Mouse (Mus musculus) ovary, adult 18-20 months (tissue): Measurements from ENCODE around the gene Gm6370.
"Not testable (repeated sequence)": the region's sequence is repeated elsewhere in the genome, so short reads cannot be mapped to it uniquely, and the experiment has no call there.

Source experiments
- DNase-seq: peaks from one replicate; pipeline ENCODE4 v3.0.0; 2022; ENCODE audit warnings: low spot score, mixed read lengths

Gm6370 gene

DNA sequence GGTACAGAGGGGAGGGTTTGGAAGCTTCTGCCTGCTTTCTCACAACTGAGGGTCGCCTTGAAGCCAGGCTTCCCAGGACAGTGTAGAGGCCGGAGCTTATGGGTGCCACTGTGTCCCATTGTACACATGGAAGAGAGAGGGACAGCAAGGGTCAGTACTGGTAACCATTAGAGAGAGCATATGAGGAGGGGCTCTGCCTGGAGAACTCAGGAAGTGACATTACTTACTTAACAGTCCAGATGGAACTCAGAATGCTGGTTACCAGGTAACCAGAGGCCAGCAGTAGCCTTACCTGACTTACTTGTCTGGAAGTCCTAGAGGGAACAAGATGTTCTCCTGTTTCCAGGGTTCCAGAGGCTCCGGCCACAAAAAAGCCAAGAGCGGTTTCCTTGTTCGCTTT is at the start of gene Gm6370:
TSS of gene Gm6370 (plus strand) at position 301 of the 400 bp plus-strand sequence.
- DNase-seq = not testable (repeated sequence)

- no peak for DNase-seq
These were observed 48.4 kb upstream of the Gm6370 start for GRCm38 (mm10) chr5:146442767-146443166.

- DNase-seq = no peak
These were observed 44.5 kb upstream of the Gm6370 start for GRCm38 (mm10) chr5:146446633-146447032.

- DNase-seq = no peak
These were observed 39.4 kb upstream of the Gm6370 start for GRCm38 (mm10) chr5:146451592-146452254.

- DNase-seq = no peak
These were observed 37.6 kb upstream of the Gm6370 start for GRCm38 (mm10) chr5:146453556-146453955.

DNA sequence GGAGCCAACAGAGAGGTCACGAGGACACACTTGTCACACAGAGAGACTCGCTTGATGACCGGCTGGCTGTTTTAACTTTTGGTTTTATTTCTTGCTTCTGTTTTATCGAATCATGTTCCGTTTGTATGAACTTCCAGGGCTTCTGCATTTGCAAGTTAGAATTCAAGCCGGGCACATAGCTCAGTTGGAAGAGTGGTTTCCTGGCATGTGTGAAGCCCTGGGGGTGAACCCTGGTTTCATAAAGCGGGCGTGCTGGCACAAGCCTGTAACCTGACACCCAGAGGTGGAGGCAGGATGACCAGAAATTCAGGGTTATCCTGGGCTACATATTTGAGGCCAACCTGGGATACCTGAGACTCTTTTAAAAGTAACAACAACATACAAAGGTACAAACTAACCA is 29.6 kb upstream of the Gm6370 start:
- no peak for DNase-seq

DNA sequence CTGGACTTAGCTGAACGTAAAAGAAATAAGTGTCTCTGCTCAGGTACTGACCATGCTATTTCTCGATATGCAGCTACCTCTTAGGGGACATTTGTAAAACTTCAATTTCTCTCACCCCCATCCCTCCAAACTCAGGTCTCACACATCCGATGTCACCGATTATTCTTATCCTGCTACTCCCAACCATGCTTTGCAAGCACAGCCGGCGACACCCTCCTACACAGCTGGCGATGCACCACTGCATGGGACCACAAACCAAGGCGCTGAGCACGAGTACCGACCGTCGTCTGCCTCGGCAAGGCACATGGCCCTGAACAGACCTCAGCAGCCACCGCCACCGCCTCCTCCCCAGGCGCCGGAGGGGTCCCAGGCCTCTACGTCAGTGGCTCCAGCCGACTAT is 24.5 kb upstream of the Gm6370 start:
- DNase-seq = no peak

GRCm38 (mm10) chr5:146468311-146468710 is 22.9 kb upstream of the Gm6370 start:
- DNase-seq = no peak

GRCm38 (mm10) chr5:146470821-146471220 is 20.3 kb upstream of the Gm6370 start:
- no peak for DNase-seq

- DNase-seq = no peak
These were observed 19.9 kb upstream of the Gm6370 start for GRCm38 (mm10) chr5:146471311-146471710.

GRCm38 (mm10) chr5:146471821-146472220 is 19.3 kb upstream of the Gm6370 start:
- no peak for DNase-seq

DNA sequence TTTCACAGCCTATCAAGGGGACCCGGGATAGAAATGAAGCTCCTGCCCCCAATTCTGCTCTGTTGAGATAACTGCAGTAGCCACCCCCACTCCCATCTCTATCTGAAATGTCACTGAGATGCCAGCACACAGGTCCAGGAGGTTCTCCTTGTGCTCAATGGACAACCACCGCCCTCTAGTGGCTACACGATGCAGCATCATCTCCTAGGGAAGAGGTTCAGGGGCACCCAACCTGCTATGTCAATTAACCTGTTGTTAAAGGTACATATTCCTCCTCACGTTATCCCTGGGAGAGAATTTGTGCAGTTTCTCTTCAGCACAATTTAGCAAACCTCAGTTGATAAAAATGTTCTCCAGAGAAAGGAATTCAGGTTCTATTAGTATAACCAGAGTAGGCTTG is 11.6 kb upstream of the Gm6370 start:
- DNase-seq = not testable (repeated sequence)

GRCm38 (mm10) chr5:146481665-146482064 is 9.5 kb upstream of the Gm6370 start, which contains the start of gene Gm6408:
Gene Gm6408 (plus strand): TSS chr5:146481965.
- DNase-seq = not testable (repeated sequence)

DNA sequence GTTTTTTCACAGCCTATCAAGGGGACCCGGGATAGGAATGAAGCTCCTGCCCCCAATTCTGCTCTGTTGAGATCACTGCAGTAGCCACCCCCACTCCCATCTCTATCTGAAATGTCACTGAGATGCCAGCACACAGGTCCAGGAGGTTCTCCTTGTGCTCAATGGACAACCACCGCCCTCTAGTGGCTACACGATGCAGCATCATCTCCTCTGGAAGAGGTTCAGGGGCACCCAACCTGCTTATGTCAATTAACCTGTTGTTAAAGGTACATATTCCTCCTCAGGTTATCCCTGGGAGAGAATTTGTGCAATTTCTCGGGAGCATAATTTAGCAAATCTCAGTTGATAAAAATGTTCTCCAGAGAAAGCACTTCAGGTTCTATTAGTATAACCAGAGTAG is 2.2 kb upstream of the Gm6370 start:
- DNase-seq = not testable (repeated sequence)

DNA sequence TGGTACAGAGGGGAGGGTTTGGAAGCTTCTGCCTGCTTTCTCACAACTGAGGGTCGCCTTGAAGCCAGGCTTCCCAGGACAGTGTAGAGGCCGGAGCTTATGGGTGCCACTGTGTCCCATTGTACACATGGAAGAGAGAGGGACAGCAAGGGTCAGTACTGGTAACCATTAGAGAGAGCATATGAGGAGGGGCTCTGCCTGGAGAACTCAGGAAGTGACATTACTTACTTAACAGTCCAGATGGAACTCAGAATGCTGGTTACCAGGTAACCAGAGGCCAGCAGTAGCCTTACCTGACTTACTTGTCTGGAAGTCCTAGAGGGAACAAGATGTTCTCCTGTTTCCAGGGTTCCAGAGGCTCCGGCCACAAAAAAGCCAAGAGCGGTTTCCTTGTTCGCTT is 10.9 kb downstream of the Gm6370 start, which contains the start of gene 4930449I24Rik:
TSS of gene 4930449I24Rik (plus strand) at position 301 of the 400 bp plus-strand sequence.
- not testable (repeated sequence) for DNase-seq

DNA sequence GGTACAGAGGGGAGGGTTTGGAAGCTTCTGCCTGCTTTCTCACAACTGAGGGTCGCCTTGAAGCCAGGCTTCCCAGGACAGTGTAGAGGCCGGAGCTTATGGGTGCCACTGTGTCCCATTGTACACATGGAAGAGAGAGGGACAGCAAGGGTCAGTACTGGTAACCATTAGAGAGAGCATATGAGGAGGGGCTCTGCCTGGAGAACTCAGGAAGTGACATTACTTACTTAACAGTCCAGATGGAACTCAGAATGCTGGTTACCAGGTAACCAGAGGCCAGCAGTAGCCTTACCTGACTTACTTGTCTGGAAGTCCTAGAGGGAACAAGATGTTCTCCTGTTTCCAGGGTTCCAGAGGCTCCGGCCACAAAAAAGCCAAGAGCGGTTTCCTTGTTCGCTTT is 22.7 kb downstream of the Gm6370 start, which contains the start of gene Gm3402:
TSS of gene Gm3402 (plus strand) at position 301 of the 400 bp plus-strand sequence.
- not testable (repeated sequence) for DNase-seq

- not testable (repeated sequence) for DNase-seq
These were observed 34.3 kb downstream of the Gm6370 start, which contains the start of gene Gm3404 for GRCm38 (mm10) chr5:146525501-146525900. Gene Gm3404 (plus strand): TSS chr5:146525801.

DNA sequence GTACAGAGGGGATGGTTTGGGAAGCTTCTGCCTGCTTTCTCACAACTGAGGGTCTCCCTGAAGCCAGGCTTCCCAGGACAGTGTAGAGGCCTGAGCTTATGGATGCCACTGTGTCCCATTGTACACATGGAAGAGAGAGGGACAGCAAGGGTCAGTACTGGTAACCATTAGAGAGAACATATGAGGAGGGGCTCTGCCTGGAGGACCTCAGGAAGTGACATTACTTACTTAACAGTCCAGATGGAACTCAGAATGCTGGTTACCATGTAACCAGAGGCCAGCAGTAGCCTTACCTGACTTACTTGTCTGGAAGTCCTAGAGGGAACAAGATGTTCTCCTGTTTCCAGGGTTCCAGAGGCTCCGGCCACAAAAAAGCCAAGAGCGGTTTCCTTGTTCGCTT is 46.2 kb downstream of the Gm6370 start, which contains the start of gene Gm3409:
TSS of gene Gm3409 (plus strand) at position 301 of the 400 bp plus-strand sequence.
- not testable (repeated sequence) for DNase-seq
